Mouse (Mus musculus): ENCODE measurements around the gene Mettl5. TPM values are rescaled to one million over a fixed set of nuclear protein-coding genes. Genes with fewer than 3 reads are reported as not detected.
"Not testable (repeated sequence)": the region's sequence is repeated elsewhere in the genome, so short reads cannot be mapped to it uniquely, and the experiment has no call there.

The Mettl5 gene
- 36.2 and 40.6 TPM in 2 replicates for polyA plus RNA-seq (2015; fragmentation: Nextera tagmentation; extraction: Ambion mirVana)

DNA sequence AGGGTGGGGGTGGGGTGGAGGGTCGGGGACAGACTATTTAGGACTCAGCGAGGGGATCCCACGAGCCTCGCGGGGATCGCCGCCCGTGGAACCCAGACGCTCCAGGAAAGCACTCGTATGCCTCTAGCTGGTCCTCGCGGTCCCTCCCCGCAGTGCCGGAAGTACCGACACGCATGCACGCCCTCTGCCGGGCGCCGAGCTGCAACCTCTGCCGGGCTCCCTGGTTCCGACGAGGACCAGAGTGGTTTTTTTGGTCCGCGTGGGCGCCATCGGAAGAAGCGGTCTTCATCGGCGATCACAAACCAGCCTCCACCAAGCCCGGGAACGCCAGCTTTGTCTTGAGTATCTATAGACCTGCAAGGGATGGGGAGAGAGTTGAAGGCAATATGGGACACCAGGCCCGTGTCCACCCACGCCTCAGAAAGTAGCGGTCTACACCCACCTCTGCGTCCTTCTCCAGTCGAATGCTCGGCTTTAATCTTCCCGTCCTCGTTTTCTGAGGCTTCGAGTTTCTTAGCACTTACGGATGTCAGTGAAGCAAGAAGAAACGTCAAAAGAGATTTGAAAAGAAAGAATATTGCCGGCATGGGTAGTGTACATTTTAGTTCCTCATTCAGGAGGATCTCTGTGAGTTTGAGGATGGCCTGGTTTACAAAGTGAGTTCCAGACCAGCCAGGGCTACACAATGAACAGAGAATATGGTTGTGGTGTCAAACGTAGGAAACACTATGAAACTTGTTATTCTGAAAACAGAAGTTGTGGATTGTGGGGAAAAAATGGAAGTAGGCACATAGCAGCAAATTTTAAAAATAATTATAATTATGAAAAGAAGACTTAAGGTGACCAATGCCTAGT, at the start of gene Mettl5:
TSS of gene Mettl5 (minus strand) at position 165 of the 855 bp plus-strand sequence.
- H3K27me3 ChIP-seq, result no peaks in the 10 kb centered on the region
- no peak within 1 kb of the TSS for H3K27ac ChIP-seq
- peaks cover 12% of the 10 kb centered on the region for H3K4me1 ChIP-seq
- no peaks in the 10 kb centered on the region for H3K36me3 ChIP-seq (ENCODE audit: poor library complexity, severe bottlenecking)
- peak; percentile 97 for ATAC-seq
- peak within 1 kb of the TSS; percentile 73 for H3K4me2 ChIP-seq
- 2% methylated on average over 45 of the region's 45 CpGs for WGBS
- peak within 1 kb of the TSS; percentile 56 for H3K4me3 ChIP-seq
- H3K9me3 ChIP-seq (replicated peaks), result no peaks in the 10 kb centered on the region
- H3K9ac ChIP-seq, result peak within 1 kb of the TSS; percentile 80

DNA sequence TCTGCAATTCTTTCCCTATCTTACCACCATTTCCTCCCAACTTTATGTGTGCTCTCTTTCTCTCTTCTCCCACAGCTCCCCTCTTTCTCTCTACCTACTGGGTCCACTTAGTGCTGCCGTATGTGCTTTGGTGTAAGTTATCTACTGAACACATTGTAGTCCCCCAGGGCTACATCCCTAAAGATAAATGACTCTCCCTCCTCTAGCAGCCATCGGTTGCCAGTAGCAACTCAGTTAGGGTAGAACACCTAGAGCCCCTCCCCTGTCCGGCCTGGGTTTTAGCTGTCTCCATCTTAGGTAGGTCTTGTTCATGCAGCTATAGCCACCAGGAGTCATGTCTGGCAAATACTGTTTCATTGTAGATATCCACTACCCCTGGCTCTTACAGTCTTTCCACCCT, 39.5 kb upstream of the Mettl5 start:
- H3K27me3 ChIP-seq, result no peaks in the 10 kb centered on the region
- WGBS, result 91% methylated on average over 3 of the region's 3 CpGs
- no peaks in the 10 kb centered on the region for H3K4me1 ChIP-seq
- no peak overlapping the region for H3K4me2 ChIP-seq
- H3K9ac ChIP-seq, result no peak overlapping the region
- H3K9me3 ChIP-seq (replicated peaks), result no peaks in the 10 kb centered on the region
- H3K4me3 ChIP-seq, result no peak overlapping the region
- peaks cover 34% of the 10 kb centered on the region for H3K36me3 ChIP-seq (ENCODE audit: poor library complexity, severe bottlenecking)
- H3K27ac ChIP-seq, result no peak overlapping the region
- no peak for ATAC-seq

DNA sequence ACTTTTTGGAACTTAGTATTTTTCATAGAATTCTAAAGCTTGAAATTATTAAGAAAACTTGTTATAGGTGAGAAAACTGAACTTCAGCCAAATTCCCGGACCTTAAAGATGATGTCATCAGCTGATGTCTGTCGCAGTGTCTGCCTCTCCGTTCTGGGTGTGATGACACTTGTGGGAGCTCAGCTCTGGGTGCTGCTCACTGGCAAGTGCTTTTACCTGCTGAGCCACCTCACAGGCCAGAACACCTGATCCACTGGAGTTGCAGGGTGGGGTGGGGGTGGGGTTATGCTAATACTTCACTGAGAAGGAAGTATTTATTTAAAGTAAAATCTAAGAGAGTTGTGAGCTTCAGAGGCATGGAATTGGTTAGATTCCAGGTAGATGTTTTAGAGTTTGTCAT, 31.9 kb upstream of the Mettl5 start:
- H3K36me3 ChIP-seq (ENCODE audit: poor library complexity, severe bottlenecking), result peaks cover 30% of the 10 kb centered on the region
- H3K9me3 ChIP-seq (replicated peaks), result no peaks in the 10 kb centered on the region
- H3K4me2 ChIP-seq, result no peak overlapping the region
- ATAC-seq, result no peak
- no peaks in the 10 kb centered on the region for H3K4me1 ChIP-seq
- no peaks in the 10 kb centered on the region for H3K27me3 ChIP-seq
- no peak overlapping the region for H3K9ac ChIP-seq
- no peak overlapping the region for H3K27ac ChIP-seq
- H3K4me3 ChIP-seq, result no peak overlapping the region
- 89% methylated on average over 3 of the region's 3 CpGs for WGBS

DNA sequence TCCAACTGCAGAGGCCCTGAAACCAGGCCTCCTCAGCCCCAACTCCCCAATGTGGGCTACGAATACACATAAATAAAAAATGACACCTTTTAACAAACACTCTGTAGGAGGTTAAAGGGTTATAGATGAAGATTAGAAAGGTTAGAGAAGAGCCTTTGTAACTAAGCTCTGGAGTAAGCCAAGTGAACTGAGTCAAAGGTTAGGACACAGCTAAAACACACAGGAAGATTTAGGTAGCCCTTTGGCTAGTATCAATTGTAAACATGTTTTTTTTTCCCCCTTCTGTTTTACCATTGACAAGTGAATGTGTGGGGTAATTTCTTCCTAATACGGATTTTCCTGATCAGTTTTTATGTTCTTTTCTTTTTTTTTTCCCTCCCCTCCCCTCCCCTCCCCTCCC, 27.4 kb upstream of the Mettl5 start:
- no peak for ATAC-seq
- Histone ChIP-seq H3K27me3 (no peaks in the 10 kb centered on the region), H3K36me3 (ENCODE audit: poor library complexity, severe bottlenecking) (peaks cover 13% of the 10 kb centered on the region), H3K4me1 (no peaks in the 10 kb centered on the region), H3K9me3 (replicated peaks) (no peaks in the 10 kb centered on the region), H3K27ac (no peak overlapping the region), H3K9ac (no peak overlapping the region), H3K4me3 (no peak overlapping the region), H3K4me2 (no peak overlapping the region)
- 44% methylated on average over 2 of the region's 2 CpGs for WGBS

DNA sequence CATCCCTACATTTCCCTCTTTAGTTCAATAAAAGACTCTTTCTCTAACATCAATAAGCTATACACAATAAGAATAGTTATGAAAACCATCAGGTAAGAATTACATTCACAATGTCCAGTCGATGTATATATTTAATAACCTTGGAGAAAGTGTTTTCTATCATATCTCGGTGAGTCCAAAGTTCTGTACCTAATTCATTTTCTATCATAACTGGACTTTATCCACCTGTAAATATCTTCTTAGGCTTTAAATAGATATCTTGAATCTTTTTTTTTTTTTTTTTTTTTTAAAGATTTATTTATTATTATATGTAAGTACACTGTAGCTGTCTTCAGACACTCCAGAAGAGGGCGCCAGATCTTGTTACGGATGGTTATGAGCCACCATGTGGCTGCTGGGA, 22.0 kb upstream of the Mettl5 start:
- ATAC-seq; H3K4me1 ChIP-seq; H3K4me3 ChIP-seq; H3K27ac ChIP-seq; H3K9ac ChIP-seq; H3K4me2 ChIP-seq; H3K27me3 ChIP-seq; H3K9me3 ChIP-seq (replicated peaks); H3K36me3 ChIP-seq (ENCODE audit: poor library complexity, severe bottlenecking): not testable (repeated sequence)
- 89% methylated on average over 4 of the region's 4 CpGs for WGBS

DNA sequence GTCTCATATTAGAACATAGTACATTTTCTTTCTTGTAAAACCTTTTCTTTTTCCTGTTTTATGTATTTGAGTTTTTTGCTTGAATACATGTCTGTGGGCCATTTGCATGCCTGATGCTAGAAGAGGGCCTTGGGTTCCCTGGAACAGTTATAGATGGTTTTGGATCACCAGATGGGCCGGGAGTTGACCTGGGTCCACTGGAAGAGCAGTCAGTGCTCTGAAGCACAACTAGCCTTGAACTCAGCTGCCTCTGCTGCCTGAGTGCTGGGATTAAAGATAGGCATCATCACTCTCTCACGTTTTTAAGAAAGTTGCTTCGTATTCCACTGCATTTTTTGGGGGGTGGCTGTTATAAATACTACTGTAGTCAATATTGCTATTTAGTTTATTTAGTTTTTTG, 18.1 kb upstream of the Mettl5 start:
- Histone ChIP-seq H3K9ac (no peak overlapping the region), H3K4me1 (peaks cover 14% of the 10 kb centered on the region), H3K36me3 (ENCODE audit: poor library complexity, severe bottlenecking) (peaks cover 10% of the 10 kb centered on the region), H3K4me2 (no peak overlapping the region), H3K9me3 (replicated peaks) (no peaks in the 10 kb centered on the region), H3K4me3 (no peak overlapping the region), H3K27me3 (no peaks in the 10 kb centered on the region), H3K27ac (no peak overlapping the region)
- ATAC-seq, result no peak
- whole genome bisulfite sequencing, result 95% methylated on average over 3 of the region's 3 CpGs

DNA sequence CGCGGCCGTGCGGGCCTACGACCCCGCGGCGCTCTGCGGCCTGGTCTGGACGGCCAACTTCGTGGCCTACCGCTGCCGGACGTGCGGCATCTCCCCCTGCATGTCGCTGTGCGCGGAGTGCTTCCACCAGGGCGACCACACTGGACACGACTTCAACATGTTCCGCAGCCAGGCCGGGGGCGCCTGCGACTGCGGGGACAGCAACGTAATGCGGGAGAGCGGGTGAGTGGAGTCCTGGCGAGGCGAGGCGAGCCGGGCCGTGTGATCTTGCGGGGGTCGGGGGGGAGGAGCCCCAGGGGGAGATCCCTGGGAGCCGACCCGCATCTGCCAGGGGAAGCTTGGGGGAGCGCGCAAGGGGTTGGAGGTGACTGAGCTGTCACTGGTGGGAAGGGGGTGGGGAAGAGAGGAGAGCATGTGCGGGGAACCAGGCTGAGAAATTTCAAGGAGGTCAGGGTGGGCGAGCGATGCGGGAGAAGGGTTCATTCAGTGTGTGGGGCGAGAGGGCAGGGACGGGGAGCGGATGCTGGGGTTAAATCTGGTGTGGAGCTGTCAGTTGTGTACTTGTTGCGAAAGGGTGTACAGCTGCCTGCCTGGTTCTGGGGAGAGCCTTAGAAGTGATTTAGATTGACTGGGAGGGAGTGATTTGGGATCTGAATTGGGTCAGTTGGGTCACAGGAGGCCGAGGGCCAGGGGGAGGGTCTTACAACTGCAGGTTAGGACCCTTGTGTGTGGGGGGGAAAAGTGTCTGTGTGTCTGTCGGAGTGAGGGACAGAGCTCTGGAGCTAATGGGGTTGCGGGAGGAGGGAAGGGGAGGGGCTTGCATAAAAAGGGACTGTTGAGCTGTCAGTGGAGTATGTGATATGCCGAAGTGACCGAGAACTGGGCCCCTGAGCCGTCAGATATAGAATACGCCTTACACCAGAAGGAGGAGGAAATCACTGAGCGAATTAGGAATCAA, 12.5 kb upstream of the Mettl5 start:
- peak overlapping the region; percentile 92 for H3K27ac ChIP-seq
- H3K4me3 ChIP-seq, result peak overlapping the region; percentile 98
- ATAC-seq, result peak; percentile 48
- H3K36me3 ChIP-seq (ENCODE audit: poor library complexity, severe bottlenecking), result 0 out of 2 replicates have a peak, but pooled peaks cover 6% of the 10 kb centered on the region
- no peaks in the 10 kb centered on the region for H3K9me3 ChIP-seq (replicated peaks)
- peak overlapping the region; percentile 94 for H3K4me2 ChIP-seq
- H3K9ac ChIP-seq, result peak overlapping the region; percentile 98
- no peaks in the 10 kb centered on the region for H3K27me3 ChIP-seq
- peaks cover 19% of the 10 kb centered on the region for H3K4me1 ChIP-seq
- under 1% methylated on average over 54 of the region's 55 CpGs for WGBS

DNA sequence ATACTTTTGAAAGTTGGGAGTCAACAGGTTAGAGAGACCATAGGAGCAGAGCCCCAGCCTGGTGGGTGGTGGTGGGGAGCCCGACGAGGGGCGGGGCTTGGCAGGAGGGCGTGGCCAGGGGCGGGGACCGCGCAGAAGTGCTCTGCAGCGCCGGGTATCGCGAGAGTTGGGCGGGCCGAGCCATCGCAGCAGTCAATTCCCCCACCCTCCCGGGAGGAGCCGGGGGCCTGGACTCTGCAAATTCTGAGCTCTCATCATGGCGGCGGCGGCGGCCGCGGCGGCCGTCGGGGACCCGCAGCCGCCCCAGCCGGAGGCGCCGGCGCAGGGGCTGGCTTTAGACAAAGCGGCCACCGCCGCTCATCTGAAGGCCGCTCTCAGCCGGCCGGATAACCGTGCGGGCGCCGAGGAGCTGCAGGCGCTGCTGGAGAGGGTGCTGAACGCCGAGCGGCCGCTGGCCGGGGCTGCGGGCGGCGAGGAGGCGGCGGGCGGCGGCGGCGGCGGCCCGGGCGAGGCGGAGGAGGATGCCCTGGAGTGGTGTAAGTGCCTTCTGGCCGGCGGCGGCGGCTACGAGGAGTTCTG, 11.7 kb upstream of the Mettl5 start, which contains the start of gene Ubr3:
TSS of gene Ubr3 (plus strand) at position 208 of the 579 bp plus-strand sequence.
- peak; percentile 99 for ATAC-seq
- under 1% methylated on average over 65 of the region's 65 CpGs for WGBS

DNA sequence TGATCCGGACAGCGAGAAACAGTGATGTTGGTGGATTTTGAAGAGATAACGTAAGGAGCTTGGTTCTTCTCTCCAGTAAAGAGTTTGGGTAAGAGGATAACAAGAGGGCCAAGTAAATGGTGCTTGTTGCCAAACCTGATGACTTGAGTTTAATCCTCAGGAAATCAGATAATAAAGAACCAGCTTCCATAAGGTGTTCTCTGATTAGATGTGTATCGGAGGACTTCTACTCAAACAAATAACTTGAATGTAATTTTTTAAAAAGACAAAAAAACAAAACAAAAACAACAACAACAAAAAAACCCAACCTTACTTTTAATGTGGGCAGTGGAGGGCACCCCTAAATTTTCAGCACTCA, 10.8 kb upstream of the Mettl5 start:
- Histone ChIP-seq H3K27ac (no peak overlapping the region), H3K4me2 (no peak overlapping the region), H3K27me3 (no peaks in the 10 kb centered on the region), H3K4me3 (no peak overlapping the region), H3K9me3 (replicated peaks) (no peaks in the 10 kb centered on the region), H3K36me3 (ENCODE audit: poor library complexity, severe bottlenecking) (0 out of 2 replicates have a peak, but pooled peaks cover 4% of the 10 kb centered on the region), H3K4me1 (peaks cover 19% of the 10 kb centered on the region), H3K9ac (no peak overlapping the region)
- no peak for ATAC-seq
- WGBS, result 95% methylated on average over 4 of the region's 4 CpGs

More for the DNA sequence above, 11.7 kb upstream of the Mettl5 start, which contains the start of gene Ubr3:
- H3K36me3 ChIP-seq (ENCODE audit: poor library complexity, severe bottlenecking), result 0 out of 2 replicates have a peak, but pooled peaks cover 6% of the 10 kb centered on the region
- peak within 1 kb of the TSS; percentile 92 for H3K27ac ChIP-seq
- H3K4me3 ChIP-seq, result peak within 1 kb of the TSS; percentile 98
- peak within 1 kb of the TSS; percentile 98 for H3K9ac ChIP-seq
- H3K9me3 ChIP-seq (replicated peaks), result no peaks in the 10 kb centered on the region
- H3K4me1 ChIP-seq, result peaks cover 19% of the 10 kb centered on the region
- H3K27me3 ChIP-seq, result no peaks in the 10 kb centered on the region
- H3K4me2 ChIP-seq, result peak within 1 kb of the TSS; percentile 94

DNA sequence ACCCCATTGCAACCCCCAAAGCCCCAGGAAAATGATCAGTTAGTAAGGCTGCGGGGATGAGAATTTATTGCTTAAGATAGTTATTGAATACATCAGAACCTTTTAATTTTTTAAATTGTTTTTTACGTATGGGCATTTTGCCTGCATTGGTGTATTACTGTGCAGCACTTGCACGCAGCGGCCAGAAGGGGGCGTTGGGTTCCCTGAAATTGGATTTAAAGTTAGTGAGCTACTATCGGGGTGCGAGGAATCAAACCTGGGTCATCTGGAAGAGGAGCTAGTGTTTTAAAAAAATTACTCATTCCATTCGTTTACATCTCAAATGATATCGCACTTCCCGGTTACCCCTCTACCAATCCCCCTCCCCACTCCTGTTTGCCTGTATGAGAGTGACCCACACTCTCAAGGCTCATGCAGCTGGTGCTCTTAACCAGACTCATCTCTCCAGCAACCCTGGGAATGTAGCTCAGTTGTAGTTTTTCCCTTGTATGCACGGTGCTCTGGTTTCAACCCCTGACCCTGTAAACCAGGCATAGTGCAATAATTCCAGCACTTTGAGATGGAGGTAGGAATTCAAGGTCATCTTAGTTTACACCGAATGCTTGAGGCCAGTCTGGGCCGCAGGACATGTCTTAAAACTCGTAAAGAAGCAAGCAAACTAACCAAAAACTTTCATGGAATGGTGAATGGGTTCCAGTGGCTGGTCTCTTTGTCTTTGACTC, 10.2 kb upstream of the Mettl5 start:
- Histone ChIP-seq H3K4me1 (peaks cover 19% of the 10 kb centered on the region), H3K9ac (no peak overlapping the region), H3K4me2 (no peak overlapping the region), H3K36me3 (ENCODE audit: poor library complexity, severe bottlenecking) (no peaks in the 10 kb centered on the region), H3K27me3 (no peaks in the 10 kb centered on the region), H3K4me3 (no peak overlapping the region), H3K27ac (no peak overlapping the region), H3K9me3 (replicated peaks) (no peaks in the 10 kb centered on the region)
- no peak for ATAC-seq
- WGBS, result 55% methylated on average over 14 of the region's 14 CpGs

DNA sequence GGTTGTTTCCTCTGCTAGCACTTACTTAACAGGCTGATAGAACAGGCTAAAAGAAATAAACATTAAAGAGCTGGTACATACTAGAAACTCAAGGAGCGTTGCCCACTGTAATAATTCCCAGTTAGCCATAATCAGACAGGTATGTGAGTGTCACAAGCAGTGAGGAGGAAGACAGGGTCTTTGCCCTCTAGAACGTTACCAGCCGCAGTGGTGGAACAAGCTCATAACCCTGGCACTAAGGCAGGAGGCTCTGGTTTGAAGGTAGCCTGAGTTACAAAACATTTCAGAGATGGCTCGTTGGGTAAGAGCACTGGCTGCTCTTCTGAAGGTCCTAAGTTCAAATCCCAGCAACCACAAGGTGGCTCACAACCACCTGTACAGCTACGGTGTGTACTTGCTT, 8.5 kb upstream of the Mettl5 start:
- H3K9ac ChIP-seq, result no peak overlapping the region
- H3K4me3 ChIP-seq, result no peak overlapping the region
- no peak overlapping the region for H3K27ac ChIP-seq
- 87% methylated on average over 5 of the region's 5 CpGs for WGBS
- H3K9me3 ChIP-seq (replicated peaks), result no peaks in the 10 kb centered on the region
- no peak overlapping the region for H3K4me2 ChIP-seq
- no peaks in the 10 kb centered on the region for H3K36me3 ChIP-seq (ENCODE audit: poor library complexity, severe bottlenecking)
- no peaks in the 10 kb centered on the region for H3K27me3 ChIP-seq
- H3K4me1 ChIP-seq, result peaks cover 9% of the 10 kb centered on the region
- ATAC-seq, result no peak
